Mouse (Mus musculus) C2C12 (cell line): ENCODE measurements at regions not wholly inside any gene's neighbourhood (a gene's known extent, or its start where the extent isn't known, plus 50 kb on each side); places are given as distances from the start of the nearest gene placed in this dataset.
"Not testable (repeated sequence)": the region's sequence is repeated elsewhere in the genome, so short reads cannot be mapped to it uniquely, and the experiment has no call there.

Experiments
- H3K27me3 ChIP-seq: one replicate; pipeline ENCODE4 v1.6.1; 2011; ENCODE audit not compliant: control insufficient read depth, insufficient read depth, insufficient read length
- H3K36me3 ChIP-seq: one replicate; pipeline ENCODE4 v1.6.1; 2011; ENCODE audit not compliant: control insufficient read depth, insufficient read depth
- H3K4me3 ChIP-seq: one replicate; pipeline ENCODE4 v1.5.1; 2011; ENCODE audit warnings: mild to moderate bottlenecking, control low read depth; ENCODE audit not compliant: poor library complexity, insufficient read depth, severe bottlenecking
- H3K79me2 ChIP-seq: one replicate; pipeline ENCODE4 v1.6.1; 2011; ENCODE audit not compliant: control insufficient read depth, insufficient read depth
- H3K79me3 ChIP-seq: one replicate; pipeline ENCODE4 v1.6.1; 2011; ENCODE audit warnings: low read depth, control low read depth
- H3ac ChIP-seq: one replicate; pipeline ENCODE3; 2011; ENCODE audit warnings: low read depth; ENCODE audit not compliant: control insufficient read depth, insufficient read length
- CEBPB ChIP-seq: IDR thresholded peaks from one replicate; pipeline ENCODE4 v1.6.1; 2011; ENCODE audit warnings: low read depth, mild to moderate bottlenecking, control low read depth, moderate library complexity
- CTCF ChIP-seq: IDR thresholded peaks from one replicate; pipeline ENCODE4 v1.5.1; 2011; ENCODE audit not compliant: control insufficient read depth, insufficient read depth, insufficient read length
- FOSL1 ChIP-seq: IDR thresholded peaks from one replicate; pipeline ENCODE4 v1.8.0; 2011; ENCODE audit warnings: mild to moderate bottlenecking, low read length; ENCODE audit not compliant: poor library complexity, insufficient read depth, severe bottlenecking
- MAX ChIP-seq: IDR thresholded peaks from one replicate; pipeline ENCODE4 v1.6.1; 2011; ENCODE audit warnings: mild to moderate bottlenecking, control low read depth
- MYOD1 ChIP-seq: IDR thresholded peaks from one replicate; pipeline ENCODE4 v1.6.1; 2011; ENCODE audit warnings: low read depth; ENCODE audit not compliant: control insufficient read depth, insufficient read length
- MYOG ChIP-seq: IDR thresholded peaks from one replicate; pipeline ENCODE4 v1.6.1; 2011; ENCODE audit not compliant: control insufficient read depth, insufficient read length; ENCODE audit errors: extremely low read depth
- USF1 ChIP-seq: IDR thresholded peaks from one replicate; pipeline ENCODE4 v1.6.1; 2011; ENCODE audit warnings: low read depth, mild to moderate bottlenecking, control low read depth, moderate library complexity

- Histone ChIP-seq H3K79me3 (no peaks in the 10 kb centered on the region), H3K27me3 (no peaks in the 10 kb centered on the region), H3K4me3 (no peak overlapping the region), H3ac (no peak overlapping the region), H3K79me2 (no peaks in the 10 kb centered on the region), H3K36me3 (no peaks in the 10 kb centered on the region)
- TF ChIP-seq CEBPB: no peak
- no peak for TF ChIP-seq MYOD1
- TF ChIP-seq MAX: no peak
- no peak for TF ChIP-seq FOSL1
- TF ChIP-seq USF1: no peak
- TF ChIP-seq MYOG: no peak
- no peak for TF ChIP-seq CTCF
Measured at GRCm38 (mm10) chr3:37812936-37813335, 88.6 kb upstream of the Gm5148 start.

- no peaks in the 10 kb centered on the region for H3K79me2 ChIP-seq
- TF ChIP-seq USF1 (no peak), MYOD1 (no peak), FOSL1 (no peak), MYOG (no peak), MAX (no peak), CTCF (no peak), CEBPB (no peak)
- H3K79me3 ChIP-seq: no peaks in the 10 kb centered on the region
- H3K4me3 ChIP-seq: no peak overlapping the region
- no peaks in the 10 kb centered on the region for H3K36me3 ChIP-seq
- no peaks in the 10 kb centered on the region for H3K27me3 ChIP-seq
- H3ac ChIP-seq: no peak overlapping the region
Measured at GRCm38 (mm10) chr3:37811429-37811828, 87.1 kb upstream of the Gm5148 start.

DNA sequence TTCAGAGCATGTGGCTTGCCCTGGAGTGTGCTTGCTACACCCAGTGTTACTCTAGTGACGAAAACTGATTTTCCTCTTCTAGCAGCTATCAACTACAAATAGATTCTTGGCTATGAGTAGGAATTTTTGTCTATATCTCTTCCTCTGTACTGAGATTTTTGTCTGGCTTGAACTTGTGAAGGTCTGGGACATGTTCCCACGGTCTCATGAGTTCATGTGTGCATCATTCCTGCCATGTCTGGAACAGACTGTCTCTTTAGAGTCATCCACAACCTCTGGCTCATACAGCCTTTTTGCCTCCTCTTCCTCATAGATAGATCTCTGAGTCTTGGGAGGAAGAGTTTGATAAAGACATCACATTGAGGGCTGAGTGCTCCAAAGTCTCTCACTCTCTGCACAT, 86.5 kb upstream of the Gm5148 start:
- no peak for TF ChIP-seq CEBPB
- no peaks in the 10 kb centered on the region for H3K79me3 ChIP-seq

DNA sequence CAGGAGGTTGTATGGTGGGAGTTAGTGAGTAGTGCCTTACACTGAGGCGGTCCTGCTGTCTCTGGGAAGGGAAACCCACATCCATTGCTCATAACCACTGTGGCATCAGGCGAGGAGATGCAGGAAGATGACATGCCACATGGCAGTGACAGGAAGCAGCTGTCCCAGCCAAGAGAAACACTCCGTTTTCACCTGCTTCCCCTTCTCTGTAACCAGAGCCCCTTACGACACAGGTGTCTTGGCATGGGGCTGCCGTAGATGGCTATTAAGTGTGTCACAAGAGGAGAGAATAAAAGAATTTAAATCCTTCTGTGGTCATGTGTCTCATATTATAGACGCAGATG, 81.5 kb upstream of the Gm5148 start:
- Histone ChIP-seq H3K79me2 (no peaks in the 10 kb centered on the region), H3K36me3 (no peaks in the 10 kb centered on the region), H3K27me3 (no peaks in the 10 kb centered on the region), H3K4me3 (no peak overlapping the region), H3K79me3 (no peaks in the 10 kb centered on the region), H3ac (no peak overlapping the region)
- TF ChIP-seq FOSL1 (no peak), MYOG (no peak), CEBPB (peak; percentile 34), USF1 (no peak), MYOD1 (peak; percentile 96), CTCF (no peak), MAX (peak; percentile 76)

More for the DNA sequence above, 86.5 kb upstream of the Gm5148 start:
- H3K27me3 ChIP-seq: no peaks in the 10 kb centered on the region
- no peak overlapping the region for H3ac ChIP-seq
- no peaks in the 10 kb centered on the region for H3K79me2 ChIP-seq
- H3K36me3 ChIP-seq: no peaks in the 10 kb centered on the region
- no peak overlapping the region for H3K4me3 ChIP-seq

DNA sequence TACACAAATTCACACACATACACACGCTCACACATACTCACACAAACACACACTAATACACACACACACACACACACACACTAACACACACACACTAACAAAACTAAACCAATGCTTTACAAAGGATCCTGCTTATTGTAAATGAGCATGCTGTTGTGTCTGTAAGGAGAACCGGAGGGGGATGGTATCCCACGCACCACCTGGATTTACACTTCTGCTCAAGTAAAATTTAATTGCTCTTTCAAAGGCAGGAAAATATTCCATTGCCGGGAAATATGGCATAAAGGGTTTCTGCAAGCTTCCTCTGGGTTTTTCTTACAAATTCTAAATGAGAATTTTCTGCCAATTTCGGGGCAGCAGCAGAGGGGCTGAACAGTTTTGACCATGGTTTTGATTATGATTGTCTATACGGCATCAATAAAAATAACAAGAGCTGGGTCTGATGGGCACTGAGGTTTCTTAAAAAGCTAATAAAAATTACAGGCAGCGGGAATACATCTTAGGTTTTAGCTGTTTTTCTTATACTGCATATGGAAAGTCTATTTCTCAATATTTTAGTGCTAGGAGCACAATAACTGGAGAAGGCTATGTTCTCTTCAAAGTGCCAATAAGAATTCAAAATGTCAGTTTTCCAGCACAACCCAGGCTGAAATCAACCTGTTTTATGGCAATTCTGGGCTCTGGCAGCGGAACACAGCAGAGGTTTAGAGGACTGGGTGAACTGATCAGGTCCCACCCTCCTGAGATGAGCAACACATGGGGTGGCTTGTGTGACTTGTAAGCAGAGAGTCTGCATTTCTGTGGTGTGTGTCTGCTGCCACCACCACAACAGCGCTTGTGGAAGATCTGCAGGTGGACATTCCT, 80.9 kb upstream of the Gm5148 start:
- Histone ChIP-seq H3K79me3 (no peaks in the 10 kb centered on the region), H3K27me3 (no peaks in the 10 kb centered on the region), H3K4me3 (no peak overlapping the region), H3ac (no peak overlapping the region), H3K79me2 (no peaks in the 10 kb centered on the region), H3K36me3 (no peaks in the 10 kb centered on the region)
- no peak for TF ChIP-seq USF1
- TF ChIP-seq CEBPB: no peak
- no peak for TF ChIP-seq CTCF
- no peak for TF ChIP-seq MAX
- TF ChIP-seq MYOD1: no peak
- no peak for TF ChIP-seq MYOG
- TF ChIP-seq FOSL1: no peak

DNA sequence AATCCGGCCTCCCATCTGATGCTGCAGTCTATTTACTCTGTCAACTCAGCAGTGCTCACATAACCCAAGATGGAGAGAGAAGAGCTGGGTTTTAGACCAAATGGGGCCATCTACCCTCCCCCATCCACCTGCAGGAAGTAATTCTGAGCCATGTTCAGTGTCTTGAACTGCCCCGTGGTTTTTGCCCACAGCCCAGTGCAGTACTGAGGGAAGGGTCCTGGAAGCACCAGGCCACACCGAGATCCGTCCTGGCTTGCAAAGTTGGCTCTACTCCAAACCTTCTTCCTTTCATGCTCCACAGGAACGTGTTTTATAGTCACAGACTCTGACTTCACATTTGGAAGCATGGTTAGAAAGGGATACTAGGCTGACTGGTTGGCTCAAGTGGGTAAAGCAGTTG, 80.0 kb upstream of the Gm5148 start:
- no peaks in the 10 kb centered on the region for H3K79me2 ChIP-seq
- no peaks in the 10 kb centered on the region for H3K36me3 ChIP-seq
- TF ChIP-seq MAX (no peak), FOSL1 (no peak), CTCF (no peak), CEBPB (no peak)
- no peak overlapping the region for H3K4me3 ChIP-seq
- no peaks in the 10 kb centered on the region for H3K79me3 ChIP-seq
- H3K27me3 ChIP-seq: no peaks in the 10 kb centered on the region
- H3ac ChIP-seq: no peak overlapping the region

DNA sequence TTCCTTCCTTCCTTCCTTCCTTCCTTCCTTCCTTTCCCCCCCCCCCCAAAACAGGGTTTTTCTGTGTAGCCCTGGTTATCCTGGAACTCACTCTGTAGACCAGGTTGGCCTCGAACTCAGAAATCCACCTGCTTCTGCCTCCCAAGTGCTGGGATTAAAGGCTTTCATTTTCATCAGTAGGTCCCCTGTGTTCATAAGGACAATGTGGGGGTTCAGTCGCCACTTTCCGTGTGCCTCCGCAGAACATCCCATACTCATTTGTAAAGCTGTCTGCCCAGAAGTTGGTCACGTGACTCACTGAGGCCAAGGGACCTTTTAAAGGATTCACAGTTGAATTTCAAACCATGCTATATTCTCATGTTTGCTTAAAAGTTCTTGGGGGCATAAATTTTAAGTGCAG, 79.5 kb upstream of the Gm5148 start:
- not testable (repeated sequence) for H3ac ChIP-seq, H3K4me3 ChIP-seq, H3K79me2 ChIP-seq, H3K27me3 ChIP-seq, H3K36me3 ChIP-seq, H3K79me3 ChIP-seq
